Mouse (Mus musculus) cerebellum, adult 2 months (tissue): Measurements from ENCODE around the gene Nxnl1.

Source experiments
- CTCF ChIP-seq: fragments of 200-500 bp; IDR thresholded peaks from 2 replicates; pipeline ENCODE4 v1.5.1; 2011; ENCODE audit warnings: low read depth, mild to moderate bottlenecking, control low read depth, low read length, moderate library complexity, borderline replicate concordance; ENCODE audit not compliant: insufficient read depth
- POLR2A ChIP-seq: fragments of 200-500 bp; IDR thresholded peaks from 2 replicates; pipeline ENCODE4 v1.6.1; 2011; ENCODE audit warnings: low read length, control low read depth, borderline replicate concordance; ENCODE audit not compliant: insufficient read depth

DNA sequence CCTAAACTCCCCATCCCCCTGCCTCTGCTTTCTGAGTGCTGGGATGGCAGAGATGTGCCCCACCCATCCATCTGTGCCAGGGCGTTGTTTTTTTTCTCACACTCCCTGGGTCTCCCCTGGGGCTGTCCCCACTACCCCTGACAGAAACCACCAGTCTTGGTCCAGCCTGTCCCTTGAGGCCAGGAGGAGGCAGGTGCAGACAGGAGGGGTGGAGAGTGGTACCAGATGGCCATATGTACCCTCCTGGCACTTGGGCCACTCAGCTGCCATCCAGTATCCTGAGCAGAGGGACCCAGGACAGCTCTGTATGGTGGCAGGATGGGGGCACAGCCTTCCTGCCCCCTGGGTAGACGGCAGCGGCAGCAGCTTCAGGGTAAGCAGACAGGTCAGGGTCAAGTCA is 31.1 kb upstream of the Nxnl1 start, which contains the start of gene Fam129c:
- no peak for TF ChIP-seq CTCF
- TF ChIP-seq POLR2A = no peak
